Mouse (Mus musculus) layer of hippocampus, adult 2 months (tissue): Measurements from ENCODE around the gene Lgr5. TPM values are rescaled to one million over a fixed set of nuclear protein-coding genes. Genes with fewer than 3 reads are reported as not detected.
A peak's percentile ranks its signal among the peaks of the same experiment; 100 is the strongest.

Source experiments
- DNase-seq, 2 experiments: peaks; one replicate each; pipeline ENCODE4 v3.0.0; 2022; ENCODE audit warnings: low spot score in 2 of 2
- H3K27ac ChIP-seq: fragments of 200-600 bp; 2 replicates; pipeline ENCODE4 v1.8.1; 2022
- H3K4me3 ChIP-seq: fragments of 200-600 bp; 2 replicates; pipeline ENCODE4 v1.8.1; 2022; ENCODE audit warnings: mild to moderate bottlenecking
- CTCF ChIP-seq: fragments of 200-600 bp; conservative IDR thresholded peaks from 2 replicates; pipeline ENCODE4 v1.8.1; 2022; ENCODE audit warnings: antibody characterized with exemption, mild to moderate bottlenecking, moderate library complexity
- total RNA-seq, 2 experiments: library from RNA; stranded (reverse); gene quantifications; 2 replicates each; pipeline ENCODE4 v1.2.3; 2021

The Lgr5 gene
- total RNA-seq, 2 experiments from 2014 or later: 1.4 to 2.3 TPM

- no peak overlapping the region for H3K4me3 ChIP-seq
Observed at GRCm38 (mm10) chr10:115473213-115473961, 114.2 kb downstream of the Lgr5 start.

GRCm38 (mm10) chr10:115470621-115471334, 116.8 kb downstream of the Lgr5 start:
- no peak for TF ChIP-seq CTCF
- Histone ChIP-seq H3K27ac (peak overlapping the region; percentile 46; the same call in 1 of the 2 replicates), H3K4me3 (peak overlapping the region; percentile 32)
- peak in 1 of 2 experiments; percentile 14 for DNase-seq

More at GRCm38 (mm10) chr10:115473213-115473961, 114.2 kb downstream of the Lgr5 start:
- no peak for TF ChIP-seq CTCF
- H3K27ac ChIP-seq: no peak overlapping the region
- no peak for DNase-seq

DNA sequence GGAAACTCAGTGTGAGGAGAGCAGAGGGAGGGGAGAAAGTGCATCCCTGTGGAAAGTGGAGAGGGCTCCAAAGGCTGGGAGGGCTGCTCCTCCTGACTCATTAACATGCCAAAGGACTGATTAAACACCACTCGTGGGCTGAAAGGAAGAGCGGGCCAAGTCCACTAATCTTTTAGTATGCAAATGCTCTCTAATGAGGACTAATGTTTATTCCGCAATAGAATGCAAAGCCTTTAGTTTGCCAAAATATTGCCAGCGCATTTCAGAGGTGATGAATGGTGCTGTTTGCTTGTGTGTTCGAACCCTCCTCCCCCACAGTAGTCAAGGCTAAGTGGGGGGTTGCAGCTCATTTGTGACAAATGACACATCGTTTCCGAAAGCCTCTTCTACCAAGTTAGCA, 118.5 kb downstream of the Lgr5 start:
- no peak for DNase-seq
- Histone ChIP-seq H3K27ac (no peak overlapping the region), H3K4me3 (no peak overlapping the region)
- no peak for TF ChIP-seq CTCF

- DNase-seq: no peak
- Histone ChIP-seq H3K4me3 (no peak overlapping the region), H3K27ac (no peak overlapping the region)
- no peak for TF ChIP-seq CTCF
Observed at GRCm38 (mm10) chr10:115468632-115469031, 118.9 kb downstream of the Lgr5 start.

GRCm38 (mm10) chr10:115467985-115468384, 119.6 kb downstream of the Lgr5 start:
- DNase-seq: no peak
- TF ChIP-seq CTCF: no peak
- no peak overlapping the region for H3K27ac ChIP-seq
- no peak overlapping the region for H3K4me3 ChIP-seq

DNA sequence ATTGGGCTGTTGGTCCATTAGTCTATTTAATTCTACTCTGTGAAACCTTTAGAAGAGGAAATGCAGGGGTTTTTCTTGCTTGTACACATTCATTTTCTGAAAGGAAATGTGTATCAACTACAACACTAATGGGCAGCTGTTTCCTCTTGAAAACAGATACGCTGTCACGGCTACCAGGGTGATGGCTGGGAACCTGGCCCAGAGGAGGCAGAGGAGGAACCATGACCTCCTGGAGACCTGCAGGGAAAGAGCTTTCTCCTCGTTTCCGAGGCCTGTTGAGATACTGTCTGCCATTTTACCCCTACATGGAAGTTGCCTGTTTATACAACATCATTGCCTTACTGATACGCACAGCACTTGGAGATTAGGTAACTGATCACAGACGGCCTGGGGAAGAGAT, 121.8 kb downstream of the Lgr5 start:
- DNase-seq: no peak
- Histone ChIP-seq H3K27ac (no peak overlapping the region), H3K4me3 (no peak overlapping the region)
- TF ChIP-seq CTCF: no peak

DNA sequence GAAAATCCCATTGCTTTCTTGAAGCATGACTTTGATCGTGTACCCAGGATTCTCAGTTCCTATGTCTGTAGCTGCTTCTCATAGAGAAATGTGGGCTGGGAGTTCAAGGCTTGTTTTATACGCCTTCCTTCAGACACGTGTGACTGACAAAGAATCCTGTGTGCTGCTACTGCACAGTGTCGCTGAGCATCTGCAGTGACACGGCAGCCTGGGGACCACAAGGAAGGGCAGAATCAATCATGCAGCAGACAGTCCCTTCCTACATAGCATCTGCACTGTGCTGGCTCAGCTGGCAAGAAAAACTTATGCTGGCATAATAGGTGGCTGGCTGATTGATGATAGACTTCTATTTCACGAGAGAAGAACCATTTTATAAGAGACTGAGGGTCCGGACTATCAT, 122.5 kb downstream of the Lgr5 start:
- Histone ChIP-seq H3K4me3 (no peak overlapping the region), H3K27ac (no peak overlapping the region)
- no peak for TF ChIP-seq CTCF
- no peak for DNase-seq

DNA sequence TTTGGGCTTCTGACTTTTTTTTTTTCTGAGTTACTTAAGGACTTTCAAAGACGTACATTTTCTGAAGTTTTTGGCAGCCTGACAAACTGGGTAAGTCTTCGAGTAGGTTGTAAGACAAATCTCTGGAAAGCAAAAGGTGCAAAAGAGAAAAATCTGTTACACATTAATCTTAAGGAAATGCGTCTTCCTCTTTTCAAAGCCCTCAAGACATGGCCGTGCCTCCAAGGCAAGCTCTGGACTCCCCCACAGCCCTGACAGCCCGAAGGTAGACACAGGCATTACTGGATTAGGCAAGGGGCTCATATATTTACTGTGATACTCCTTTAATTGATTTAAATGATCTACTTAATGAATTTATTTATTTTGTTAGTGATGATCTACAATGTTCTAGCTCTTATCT, 124.9 kb downstream of the Lgr5 start:
- TF ChIP-seq CTCF: no peak
- Histone ChIP-seq H3K4me3 (no peak overlapping the region), H3K27ac (no peak overlapping the region)
- no peak for DNase-seq

- no peak for TF ChIP-seq CTCF
- no peak for DNase-seq
- Histone ChIP-seq H3K27ac (no peak overlapping the region), H3K4me3 (no peak overlapping the region)
Observed at GRCm38 (mm10) chr10:115457368-115458021, 130.1 kb downstream of the Lgr5 start.

- DNase-seq: no peak
- TF ChIP-seq CTCF: no peak
- H3K27ac ChIP-seq: no peak overlapping the region
- no peak overlapping the region for H3K4me3 ChIP-seq
Observed at GRCm38 (mm10) chr10:115448614-115449013, 139.0 kb downstream of the Lgr5 start.

DNA sequence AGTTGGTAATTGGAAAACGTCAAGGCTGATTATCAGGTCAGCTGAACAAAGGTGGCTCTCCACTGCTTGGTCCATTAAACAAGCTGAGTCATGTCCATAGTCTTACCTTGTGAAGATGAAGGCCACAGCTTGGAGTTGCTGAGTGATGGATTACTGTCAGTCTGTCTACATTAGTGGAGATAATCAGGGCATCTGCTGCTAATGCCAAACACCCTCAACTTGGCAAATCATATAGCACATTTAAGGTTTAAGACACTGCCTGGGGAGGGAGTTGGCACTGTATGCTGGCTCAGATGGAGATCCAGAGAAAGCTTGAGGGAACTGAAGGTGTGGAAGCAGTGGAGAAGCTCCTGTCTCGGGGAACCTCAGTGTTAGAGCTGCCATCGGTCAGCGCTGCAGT, 150.3 kb downstream of the Lgr5 start:
- no peak for TF ChIP-seq CTCF
- H3K27ac ChIP-seq: no peak overlapping the region
- no peak overlapping the region for H3K4me3 ChIP-seq
- no peak for DNase-seq

- no peak for DNase-seq
- no peak overlapping the region for H3K4me3 ChIP-seq
- no peak overlapping the region for H3K27ac ChIP-seq
- TF ChIP-seq CTCF: no peak
Observed at GRCm38 (mm10) chr10:115425351-115425750, 162.2 kb downstream of the Lgr5 start.

DNA sequence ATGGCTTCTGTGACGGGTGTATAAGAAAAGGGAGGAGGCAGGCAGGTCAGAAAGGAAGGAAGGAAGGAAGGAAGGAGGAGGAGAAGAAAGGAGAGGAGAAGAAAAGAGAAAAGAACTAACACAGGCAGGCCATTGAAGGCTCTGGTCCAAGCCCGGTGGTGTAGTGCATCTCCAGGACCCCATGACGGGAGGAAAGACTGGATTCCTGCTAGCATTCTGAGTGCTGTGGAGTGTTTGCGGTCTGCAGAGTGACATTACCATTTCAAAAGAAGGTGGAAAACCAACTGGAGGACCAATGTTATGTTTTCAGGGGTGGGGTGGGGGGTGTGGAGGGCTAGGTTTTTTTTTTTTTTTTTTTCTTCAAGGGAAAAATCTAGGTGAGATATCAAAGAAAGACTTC, 165.6 kb downstream of the Lgr5 start:
- no peak for DNase-seq
- Histone ChIP-seq H3K27ac (no peak overlapping the region), H3K4me3 (no peak overlapping the region)
- no peak for TF ChIP-seq CTCF
